Mouse (Mus musculus) cerebellum, postnatal 4 days (tissue): Measurements from ENCODE around the gene Dyrk3.
"Not testable (repeated sequence)": the region's sequence is repeated elsewhere in the genome, so short reads cannot be mapped to it uniquely, and the experiment has no call there.

Source experiments
- DNase-seq, 2 experiments: peaks; one replicate each; pipeline ENCODE4 v3.0.0; 2022; ENCODE audit warnings: low spot score in 2 of 2, mixed read lengths in 1 of 2

The Dyrk3 gene

GRCm38 (mm10) chr1:131155456-131155855 is 17.3 kb upstream of the Dyrk3 start:
- peak in 1 of 2 experiments; percentile 48 for DNase-seq

GRCm38 (mm10) chr1:131153018-131153629 is 15.0 kb upstream of the Dyrk3 start, which contains the start of gene Eif2d:
TSS of gene Eif2d (plus strand) at chr1:131153181.
- DNase-seq, result peak; percentile 62 to 84

GRCm38 (mm10) chr1:131149496-131149895 is 11.4 kb upstream of the Dyrk3 start:
- DNase-seq, result no peak

GRCm38 (mm10) chr1:131146181-131146614 is 8.1 kb upstream of the Dyrk3 start:
- DNase-seq, result no peak

- DNase-seq, result not testable (repeated sequence)
Observed at GRCm38 (mm10) chr1:131145222-131145621, 7.1 kb upstream of the Dyrk3 start.

GRCm38 (mm10) chr1:131142472-131142871 is 4.3 kb upstream of the Dyrk3 start:
- no peak for DNase-seq

- DNase-seq, result no peak
Observed at GRCm38 (mm10) chr1:131141449-131141848, 3.3 kb upstream of the Dyrk3 start.

GRCm38 (mm10) chr1:131139102-131140095 is 1.3 kb upstream of the Dyrk3 start:
- DNase-seq, result no peak

- DNase-seq, result peak in 1 of 2 experiments; percentile 31
Observed at GRCm38 (mm10) chr1:131137717-131138118, 422 bp downstream of the Dyrk3 start.

GRCm38 (mm10) chr1:131137111-131137510 is 1.0 kb downstream of the Dyrk3 start:
- DNase-seq, result no peak

GRCm38 (mm10) chr1:131135960-131136629 is 2.0 kb downstream of the Dyrk3 start:
- no peak for DNase-seq

GRCm38 (mm10) chr1:131134942-131135522 is 3.1 kb downstream of the Dyrk3 start:
- DNase-seq, result no peak

- DNase-seq, result no peak
Observed at GRCm38 (mm10) chr1:131134231-131134630, 3.9 kb downstream of the Dyrk3 start.

- DNase-seq, result no peak
Observed at GRCm38 (mm10) chr1:131125987-131126744, 12.0 kb downstream of the Dyrk3 start.

- no peak for DNase-seq
Observed at GRCm38 (mm10) chr1:131123522-131124265, 14.4 kb downstream of the Dyrk3 start.

- no peak for DNase-seq
Observed at GRCm38 (mm10) chr1:131121987-131122386, 16.2 kb downstream of the Dyrk3 start.

GRCm38 (mm10) chr1:131119026-131119425 is 19.1 kb downstream of the Dyrk3 start:
- DNase-seq, result no peak

- no peak for DNase-seq
Observed at GRCm38 (mm10) chr1:131118530-131118929, 19.6 kb downstream of the Dyrk3 start.

- peak in 1 of 2 experiments; percentile 38 for DNase-seq
Observed at GRCm38 (mm10) chr1:131116430-131117011, 21.6 kb downstream of the Dyrk3 start.

GRCm38 (mm10) chr1:131115932-131116331 is 22.2 kb downstream of the Dyrk3 start:
- DNase-seq, result peak; percentile 40 to 67
